Mouse (Mus musculus) forebrain, embryonic 13.5 days (tissue): Measurements from ENCODE around the gene Kif1a. TPM values are rescaled to one million over a fixed set of nuclear protein-coding genes. Genes with fewer than 3 reads are reported as not detected.

Source experiments
- ATAC-seq: fragments of 200-750 bp; cut with Nextera tagmentation; 2 replicates; pipeline ENCODE4 v1.8.0; 2017
- H3K27ac ChIP-seq: fragments of 300-500 bp; sonication (generic); 2 replicates; pipeline ENCODE4 v1.5.1; 2015; ENCODE audit warnings: inconsistent platforms, mild to moderate bottlenecking, moderate library complexity
- H3K27me3 ChIP-seq: fragments of 300-500 bp; sonication (generic); 2 replicates; pipeline ENCODE4 v1.6.1; 2015; ENCODE audit warnings: mild to moderate bottlenecking, inconsistent platforms
- H3K36me3 ChIP-seq: fragments of 300-500 bp; sonication (generic); 2 replicates; pipeline ENCODE4 v1.6.1; 2015; ENCODE audit warnings: mild to moderate bottlenecking, inconsistent platforms; ENCODE audit not compliant: poor library complexity, severe bottlenecking
- H3K4me1 ChIP-seq: fragments of 300-500 bp; sonication (generic); 2 replicates; pipeline ENCODE4 v1.6.1; 2015; ENCODE audit warnings: inconsistent platforms
- H3K4me2 ChIP-seq: fragments of 300-500 bp; sonication (generic); 2 replicates; pipeline ENCODE4 v1.6.1; 2015; ENCODE audit warnings: inconsistent platforms, mild to moderate bottlenecking, moderate library complexity
- H3K4me3 ChIP-seq: fragments of 300-500 bp; sonication (generic); 2 replicates; pipeline ENCODE4 v1.5.1; 2015; ENCODE audit warnings: mild to moderate bottlenecking, inconsistent platforms
- H3K9ac ChIP-seq: fragments of 300-500 bp; sonication (generic); 2 replicates; pipeline ENCODE4 v1.6.1; 2015; ENCODE audit warnings: mild to moderate bottlenecking, inconsistent platforms
- H3K9me3 ChIP-seq: fragments of 300-500 bp; sonication (generic); replicated peaks from 2 replicates; pipeline ENCODE4 v1.6.1; 2016; ENCODE audit warnings: inconsistent platforms
- WGBS: fragments of 180-500 bp; shearing (Covaris S2); methylation state at CpG from one replicate; pipeline ENCODE4 v1.1.7; 2015; 5-methylcytosine and 5-hydroxymethylcytosine counted together
- polyA plus RNA-seq: library from polyadenylated mRNA; unstranded; fragments of >200 nt; fragmentation: Nextera tagmentation; extraction: Ambion mirVana; gene quantifications from 2 replicates; pipeline ENCODE4 v1.2.1, GENCODE M21; 2015

The Kif1a gene
- polyA plus RNA-seq, 1 experiment from 2014 or later, result 205 TPM

DNA sequence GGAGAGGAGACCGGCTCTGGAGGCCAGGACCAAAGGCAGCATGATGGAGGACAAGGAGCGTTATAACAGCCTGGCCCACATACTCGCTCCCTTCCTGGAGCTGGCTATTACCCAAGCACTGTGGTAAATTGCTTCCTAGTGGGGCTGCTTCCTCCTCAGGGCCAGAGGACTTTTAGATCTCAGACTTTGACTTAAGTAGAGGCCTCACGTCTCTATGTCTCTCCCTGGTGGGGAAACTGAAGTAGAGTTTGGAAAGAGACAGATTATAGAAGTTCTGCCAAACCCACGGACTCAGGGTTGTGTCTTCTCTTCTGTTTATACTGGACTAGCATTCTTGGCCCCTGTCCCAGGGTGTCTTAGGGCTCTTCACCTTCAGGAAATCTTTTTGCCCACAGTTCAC lies 23.5 kb upstream of the Kif1a start:
- Histone ChIP-seq H3K36me3 (no peaks in the 10 kb centered on the region), H3K27ac (no peak overlapping the region), H3K9ac (no peak overlapping the region), H3K27me3 (no peaks in the 10 kb centered on the region), H3K4me2 (no peak overlapping the region), H3K4me3 (no peak overlapping the region), H3K4me1 (no peaks in the 10 kb centered on the region), H3K9me3 (no peaks in the 10 kb centered on the region)
- 70% methylated on average over 5 of the region's 5 CpGs for WGBS
- no peak for ATAC-seq

DNA sequence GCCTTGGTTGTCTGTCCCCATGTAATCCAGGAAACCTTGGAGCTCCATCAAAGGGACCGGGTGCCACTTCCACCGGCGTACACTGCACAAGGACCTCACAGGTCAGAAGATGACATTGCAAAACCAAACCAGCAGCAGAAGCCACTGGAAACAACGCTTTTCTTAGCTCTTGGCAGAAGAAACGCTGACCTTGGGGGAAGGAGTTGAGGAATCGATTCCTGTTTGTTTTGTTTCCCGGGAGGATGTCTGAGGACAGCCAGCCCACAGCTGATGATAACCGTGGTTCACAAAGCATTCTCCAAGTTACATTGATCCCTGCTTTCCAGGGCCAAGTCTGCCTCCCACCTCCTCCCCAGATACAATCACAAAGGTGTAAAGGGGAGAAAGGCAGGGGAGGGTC lies 22.3 kb upstream of the Kif1a start:
- WGBS, result 90% methylated on average over 8 of the region's 8 CpGs
- Histone ChIP-seq H3K9ac (no peak overlapping the region), H3K27ac (no peak overlapping the region), H3K4me1 (no peaks in the 10 kb centered on the region), H3K27me3 (no peaks in the 10 kb centered on the region), H3K4me3 (no peak overlapping the region), H3K4me2 (no peak overlapping the region), H3K9me3 (no peaks in the 10 kb centered on the region), H3K36me3 (no peaks in the 10 kb centered on the region)
- ATAC-seq, result no peak

DNA sequence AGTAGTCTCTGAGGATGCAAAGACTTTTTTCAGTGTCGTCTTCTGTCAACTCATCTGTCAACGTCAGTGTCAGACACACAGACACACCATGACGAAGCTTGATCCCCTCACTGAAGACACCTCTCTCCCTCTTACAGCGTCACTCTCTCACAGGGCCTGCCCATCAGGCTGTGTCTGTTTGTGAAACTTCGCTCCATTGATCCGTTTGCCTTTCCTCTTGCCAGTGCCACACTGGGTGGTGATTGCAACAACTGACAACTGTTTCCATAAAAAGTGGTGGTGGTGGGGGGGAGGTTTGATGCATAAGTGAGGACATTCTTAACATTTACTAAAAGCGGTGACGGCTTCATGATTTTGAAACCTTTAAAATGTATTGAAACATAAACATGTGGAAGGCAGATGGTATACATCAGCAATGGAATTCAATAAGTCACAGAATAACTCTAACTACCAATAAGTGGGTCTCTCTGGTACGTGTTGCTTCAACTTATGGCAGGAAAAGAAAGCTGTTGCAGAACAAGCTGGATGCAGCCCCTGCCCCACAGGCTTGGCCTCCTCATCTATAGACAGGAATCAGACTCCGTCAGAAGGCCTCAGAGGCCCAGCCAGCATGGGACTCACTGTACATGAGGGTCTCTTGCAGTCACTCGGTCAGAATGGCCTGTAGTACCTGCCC lies 21.6 kb upstream of the Kif1a start:
- H3K9me3 ChIP-seq, result no peaks in the 10 kb centered on the region
- H3K4me3 ChIP-seq, result no peak overlapping the region
- no peak for ATAC-seq
- H3K36me3 ChIP-seq, result no peaks in the 10 kb centered on the region
- 87% methylated on average over 11 of the region's 11 CpGs for WGBS
- H3K9ac ChIP-seq, result no peak overlapping the region
- H3K4me2 ChIP-seq, result no peak overlapping the region
- H3K4me1 ChIP-seq, result no peaks in the 10 kb centered on the region
- H3K27me3 ChIP-seq, result no peaks in the 10 kb centered on the region
- H3K27ac ChIP-seq, result no peak overlapping the region

DNA sequence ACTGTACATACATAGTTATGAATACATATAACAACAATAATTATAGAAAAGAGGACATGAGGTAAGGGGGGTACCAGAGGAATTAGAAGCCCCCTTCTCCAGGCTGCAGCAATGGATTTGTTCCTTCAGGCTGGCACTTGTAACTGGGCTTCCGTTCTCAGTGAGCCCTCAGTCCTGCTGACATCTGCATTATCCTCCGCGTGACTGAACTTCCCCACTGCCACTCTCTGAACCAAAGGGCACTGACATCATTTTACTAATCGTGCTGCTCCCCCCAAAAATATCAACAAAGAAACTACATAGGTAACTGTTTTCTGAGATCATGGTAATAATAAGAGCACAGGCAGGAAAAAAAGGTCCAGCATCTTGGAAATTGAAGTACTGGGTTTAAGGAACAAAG lies 17.1 kb upstream of the Kif1a start:
- H3K4me1 ChIP-seq, result peaks cover 6% of the 10 kb centered on the region
- no peaks in the 10 kb centered on the region for H3K27me3 ChIP-seq
- H3K4me3 ChIP-seq, result no peak overlapping the region
- no peak for ATAC-seq
- no peak overlapping the region for H3K4me2 ChIP-seq
- H3K9me3 ChIP-seq, result no peaks in the 10 kb centered on the region
- H3K36me3 ChIP-seq, result no peaks in the 10 kb centered on the region
- WGBS, result 19% methylated on average over 4 of the region's 4 CpGs
- H3K27ac ChIP-seq, result no peak overlapping the region
- H3K9ac ChIP-seq, result no peak overlapping the region

DNA sequence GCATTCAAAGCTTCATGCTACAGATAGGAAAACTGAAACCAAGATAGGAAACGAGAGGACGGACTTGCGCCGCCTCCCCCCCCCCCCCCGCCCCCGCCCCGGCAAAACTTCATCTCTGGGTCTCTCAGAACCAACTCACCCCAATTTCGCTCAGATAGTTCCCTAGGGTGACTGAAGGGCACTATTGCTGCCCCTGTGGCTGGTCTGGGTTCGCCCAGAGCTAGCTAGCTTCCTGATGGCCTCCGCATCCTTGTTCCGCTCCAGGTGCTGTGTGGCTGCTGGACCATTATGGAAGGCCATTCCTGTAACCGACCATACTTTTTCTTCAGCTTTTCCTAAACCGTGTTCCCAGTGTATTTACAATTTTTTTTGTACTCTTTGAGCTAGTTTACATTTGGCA lies 13.7 kb upstream of the Kif1a start:
- peak overlapping the region; percentile 67 for H3K4me2 ChIP-seq
- peaks cover 6% of the 10 kb centered on the region for H3K4me1 ChIP-seq
- H3K36me3 ChIP-seq, result no peaks in the 10 kb centered on the region
- peak; percentile 73 for ATAC-seq
- H3K9ac ChIP-seq, result peak overlapping the region; percentile 61
- H3K27ac ChIP-seq, result peak overlapping the region; percentile 41
- H3K9me3 ChIP-seq, result no peaks in the 10 kb centered on the region
- peak overlapping the region; percentile 45 for H3K4me3 ChIP-seq
- 7% methylated on average over 13 of the region's 13 CpGs for WGBS
- no peaks in the 10 kb centered on the region for H3K27me3 ChIP-seq

DNA sequence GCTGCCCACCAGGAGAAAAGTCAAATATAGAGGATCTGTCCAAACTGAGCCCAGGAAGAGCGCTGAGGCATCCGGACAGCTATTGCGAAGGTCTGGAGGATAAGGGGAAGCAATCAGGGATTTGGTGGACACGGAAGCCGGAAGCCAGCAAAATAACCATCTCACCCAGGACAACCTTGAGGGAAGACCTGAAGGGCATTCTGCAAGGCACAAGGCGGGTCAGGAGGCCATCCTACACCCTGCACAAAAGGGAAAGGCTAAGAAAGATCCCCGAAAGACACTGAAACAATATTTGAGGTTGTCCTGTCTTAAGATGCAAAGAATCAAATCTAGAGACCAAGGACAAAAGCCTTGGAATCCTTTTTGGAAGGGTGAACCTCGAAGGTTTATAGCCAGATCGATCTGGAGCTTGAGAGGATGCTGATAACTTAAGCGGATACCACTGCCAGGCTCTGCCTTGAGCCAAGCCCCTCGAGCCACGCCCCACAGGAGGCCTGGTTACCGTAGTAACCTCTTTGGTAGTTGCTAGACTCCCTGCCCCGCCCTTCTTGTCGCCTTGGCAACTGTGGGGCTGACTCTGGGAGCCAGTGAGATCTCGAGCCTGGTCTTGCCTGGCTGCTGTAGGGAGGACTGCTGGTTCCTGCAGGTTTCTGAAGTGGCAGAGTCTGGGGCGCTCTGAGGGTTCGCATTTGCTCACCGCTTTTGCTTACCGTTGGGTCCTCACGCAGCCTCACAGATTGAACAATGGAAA lies 13.1 kb upstream of the Kif1a start:
- H3K4me3 ChIP-seq, result peak overlapping the region; percentile 45
- ATAC-seq, result peak; percentile 100
- H3K36me3 ChIP-seq, result no peaks in the 10 kb centered on the region

DNA sequence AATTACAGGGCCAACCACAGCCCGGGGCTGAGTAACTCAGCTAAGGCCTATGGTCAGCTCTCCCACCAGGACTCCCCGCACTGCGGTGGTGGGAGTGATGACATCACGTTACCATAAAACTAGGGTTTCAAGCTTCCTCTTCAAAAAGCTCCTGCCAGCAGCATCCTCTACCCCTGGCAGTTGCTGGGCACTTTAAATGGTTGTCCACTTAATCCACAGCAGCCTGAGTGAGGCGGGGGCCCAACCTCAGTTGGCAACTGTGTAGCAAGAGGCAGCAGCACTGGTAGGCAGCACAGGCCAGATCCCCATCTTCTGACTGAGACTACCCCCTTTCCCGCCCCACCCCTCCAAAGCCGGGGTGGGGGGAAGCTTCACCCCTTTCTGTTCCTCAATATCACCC lies 949 bp upstream of the Kif1a start:
- H3K4me2 ChIP-seq, result peak overlapping the region; percentile 99; the same call in 1 of the 2 replicates
- H3K9me3 ChIP-seq, result no peaks in the 10 kb centered on the region
- WGBS, result 67% methylated on average over 7 of the region's 7 CpGs
- H3K4me1 ChIP-seq, result peaks cover 29% of the 10 kb centered on the region
- peak overlapping the region; percentile 90; the same call in 1 of the 2 replicates for H3K27ac ChIP-seq
- no peak for ATAC-seq
- no peaks in the 10 kb centered on the region for H3K27me3 ChIP-seq
- H3K9ac ChIP-seq, result 0 out of 2 replicates have a peak overlapping the region, but pooled peaks have one; percentile 88
- H3K36me3 ChIP-seq, result no peaks in the 10 kb centered on the region
- H3K4me3 ChIP-seq, result no peak overlapping the region

More for the DNA sequence above, 13.1 kb upstream of the Kif1a start:
- Histone ChIP-seq H3K27ac (peak overlapping the region; percentile 41), H3K4me2 (peak overlapping the region; percentile 67), H3K9me3 (no peaks in the 10 kb centered on the region), H3K27me3 (no peaks in the 10 kb centered on the region), H3K4me1 (peaks cover 6% of the 10 kb centered on the region), H3K9ac (peak overlapping the region; percentile 61)
- 20% methylated on average over 21 of the region's 21 CpGs for WGBS

DNA sequence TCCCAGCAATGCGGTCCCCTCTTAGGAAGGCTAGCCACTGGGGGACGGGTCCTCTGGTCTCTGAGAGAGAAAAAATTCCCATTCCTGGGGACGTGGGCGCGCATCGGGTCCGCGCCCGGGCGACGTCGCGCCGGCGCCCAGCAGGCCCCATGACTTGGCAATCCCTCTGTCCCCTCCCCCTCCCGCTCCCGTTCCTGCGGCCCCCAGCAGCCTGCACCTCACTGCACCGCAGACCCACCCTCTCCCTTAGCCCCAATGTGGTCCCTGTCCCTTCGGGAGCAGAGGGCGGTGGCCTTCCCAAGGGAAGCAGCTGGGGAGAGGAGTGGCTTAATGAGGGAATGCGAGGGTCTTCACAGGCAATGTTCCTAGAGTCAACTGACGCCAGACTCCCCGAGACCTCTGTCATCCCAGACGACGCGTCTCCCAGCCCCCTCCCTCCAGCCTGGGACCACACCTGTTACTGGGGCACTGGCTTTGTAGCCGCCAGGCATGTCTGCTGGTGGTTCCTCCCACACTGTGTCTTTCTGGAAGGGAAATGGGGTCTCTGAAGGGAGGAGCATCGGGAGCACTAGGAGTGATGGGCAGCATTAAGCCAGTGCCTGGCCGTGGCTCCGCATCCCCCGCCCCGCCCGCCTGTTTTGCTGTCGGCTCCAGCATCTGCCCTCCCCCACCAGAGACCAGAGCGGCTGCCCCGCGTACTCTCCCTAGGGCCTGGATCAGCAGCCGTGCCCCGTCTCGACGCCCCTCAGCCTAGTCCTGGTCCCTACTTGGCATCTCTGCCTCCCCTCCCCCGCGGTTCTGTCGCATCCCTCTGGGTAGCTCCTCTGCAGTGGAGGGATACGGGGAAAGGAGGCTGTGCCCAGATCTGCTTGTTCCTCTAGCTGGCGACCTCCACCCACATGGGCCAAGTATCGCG lies 917 bp downstream of the Kif1a start:
- 0 out of 2 replicates have a peak, but pooled peaks cover 6% of the 10 kb centered on the region for H3K36me3 ChIP-seq
- peak overlapping the region; percentile 88 for H3K9ac ChIP-seq
- 1% methylated on average over 49 of the region's 49 CpGs for WGBS
- H3K4me3 ChIP-seq, result peak overlapping the region; percentile 85
- H3K4me1 ChIP-seq, result peaks cover 46% of the 10 kb centered on the region
- ATAC-seq, result peak; percentile 65
- peak overlapping the region; percentile 99 for H3K4me2 ChIP-seq
- H3K9me3 ChIP-seq, result no peaks in the 10 kb centered on the region
- no peaks in the 10 kb centered on the region for H3K27me3 ChIP-seq
- H3K27ac ChIP-seq, result peak overlapping the region; percentile 90

DNA sequence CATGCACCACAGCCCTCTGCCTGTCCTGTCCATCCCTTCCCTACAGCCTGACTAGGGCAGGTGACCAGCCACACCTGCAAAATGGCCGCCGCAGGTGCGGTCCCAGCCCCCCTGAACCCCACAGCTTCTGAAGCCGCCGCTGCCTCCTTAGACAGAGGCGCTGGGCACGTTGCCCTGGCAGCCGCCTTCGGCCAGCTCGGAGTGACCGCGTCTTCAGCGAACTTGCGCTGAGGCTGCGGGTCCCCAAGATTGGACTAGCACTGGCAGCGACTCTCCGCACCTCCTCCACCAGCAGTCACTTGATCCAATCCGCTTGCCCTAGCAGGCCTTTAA lies 1.5 kb downstream of the Kif1a start:
- peak overlapping the region; percentile 88 for H3K9ac ChIP-seq
- H3K9me3 ChIP-seq, result no peaks in the 10 kb centered on the region
- H3K4me2 ChIP-seq, result peak overlapping the region; percentile 99
- no peaks in the 10 kb centered on the region for H3K27me3 ChIP-seq
- H3K4me3 ChIP-seq, result peak overlapping the region; percentile 85
- WGBS, result 1% methylated on average over 18 of the region's 18 CpGs
- 0 out of 2 replicates have a peak, but pooled peaks have one; percentile 0 for ATAC-seq
- H3K36me3 ChIP-seq, result peaks cover 6% of the 10 kb centered on the region; the same call in 1 of the 2 replicates
- peaks cover 52% of the 10 kb centered on the region for H3K4me1 ChIP-seq
- peak overlapping the region; percentile 90 for H3K27ac ChIP-seq

DNA sequence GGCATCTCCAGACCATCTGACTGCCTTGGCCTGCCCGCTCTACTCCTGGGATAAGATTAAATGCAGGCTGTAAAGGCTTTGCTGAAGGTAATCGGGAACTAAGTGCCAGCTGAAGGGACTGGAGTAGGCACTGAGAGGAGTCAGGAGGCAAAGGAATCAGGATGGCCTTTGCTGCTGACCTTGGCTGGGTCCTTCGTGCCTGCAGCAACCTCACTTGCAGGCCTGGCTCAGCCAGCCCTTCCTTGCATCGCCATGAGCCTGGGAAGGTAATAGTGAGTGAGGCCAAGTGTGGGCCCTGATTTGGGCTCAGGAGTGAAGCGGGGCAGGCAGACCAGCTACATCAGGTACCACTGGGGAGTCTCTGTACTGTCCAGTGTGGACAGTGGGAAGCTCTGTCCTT lies 2.8 kb downstream of the Kif1a start:
- Histone ChIP-seq H3K4me1 (peaks cover 54% of the 10 kb centered on the region), H3K36me3 (peaks cover 6% of the 10 kb centered on the region; the same call in 1 of the 2 replicates), H3K9me3 (no peaks in the 10 kb centered on the region), H3K4me3 (peak overlapping the region; percentile 85), H3K9ac (peak overlapping the region; percentile 88; the same call in 1 of the 2 replicates), H3K27ac (no peak overlapping the region), H3K27me3 (no peaks in the 10 kb centered on the region), H3K4me2 (peak overlapping the region; percentile 99)
- no peak for ATAC-seq
- WGBS, result 89% methylated on average over 5 of the region's 5 CpGs

DNA sequence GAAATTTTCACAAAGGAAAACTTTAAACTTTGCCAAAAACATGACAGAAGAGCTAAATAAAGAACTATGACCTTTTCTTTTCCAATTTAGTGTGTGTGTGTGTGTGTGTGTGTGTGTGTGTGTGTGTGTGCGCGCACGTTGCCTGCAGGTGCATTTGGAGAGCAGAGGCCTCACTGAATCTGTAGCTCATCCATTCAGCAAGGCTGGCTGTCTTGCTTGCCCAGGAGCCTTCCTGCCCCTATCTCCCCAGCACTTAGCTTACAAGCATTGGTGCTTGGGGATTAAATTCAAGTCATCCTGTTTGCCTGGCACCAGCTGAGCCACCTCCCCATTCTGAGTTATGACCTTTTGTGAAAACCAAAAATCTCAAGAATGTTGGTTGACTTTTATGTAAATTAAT lies 9.2 kb downstream of the Kif1a start:
- ATAC-seq, result no peak
- Histone ChIP-seq H3K27me3 (no peaks in the 10 kb centered on the region), H3K27ac (no peak overlapping the region), H3K4me1 (peaks cover 33% of the 10 kb centered on the region), H3K4me2 (no peak overlapping the region), H3K9me3 (no peaks in the 10 kb centered on the region), H3K36me3 (peaks cover 19% of the 10 kb centered on the region), H3K9ac (no peak overlapping the region), H3K4me3 (no peak overlapping the region)
- 95% methylated on average over 3 of the region's 3 CpGs for WGBS
